Mouse (Mus musculus): Measurements from ENCODE around the gene Msh6. TPM values are rescaled to one million over a fixed set of nuclear protein-coding genes. Genes with fewer than 3 reads are reported as not detected.
A peak's percentile ranks its signal among the peaks of the same experiment; 100 is the strongest.
"Not testable (repeated sequence)": the region's sequence is repeated elsewhere in the genome, so short reads cannot be mapped to it uniquely, and the experiment has no call there.

Gene Msh6
- polyA plus RNA-seq, 1 experiment = 19.8 TPM

- no peak for DNase-seq (ENCODE audit: low read depth)
- TF ChIP-seq POLR2A (IDR thresholded peaks at IDR 0.05; ENCODE audit: borderline replicate concordance, extremely low read depth, insufficient read depth, insufficient read length, poor library complexity, severe bottlenecking) (no peak), CTCF (IDR thresholded peaks at IDR 0.05; ENCODE audit: borderline replicate concordance, extremely low read depth, insufficient read depth, insufficient read length) (no peak)
Observed at GRCm38 (mm10) chr17:87992154-87992553, 17.3 kb downstream of the Msh6 start.

GRCm38 (mm10) chr17:87993338-87993737 is 18.5 kb downstream of the Msh6 start:
- no peak for DNase-seq (ENCODE audit: low read depth)
- TF ChIP-seq CTCF (IDR thresholded peaks at IDR 0.05; ENCODE audit: borderline replicate concordance, extremely low read depth, insufficient read depth, insufficient read length) = no peak
- no peak for TF ChIP-seq POLR2A (IDR thresholded peaks at IDR 0.05; ENCODE audit: borderline replicate concordance, extremely low read depth, insufficient read depth, insufficient read length, poor library complexity, severe bottlenecking)

- no peak for TF ChIP-seq POLR2A (IDR thresholded peaks at IDR 0.05; ENCODE audit: borderline replicate concordance, extremely low read depth, insufficient read depth, insufficient read length, poor library complexity, severe bottlenecking)
- no peak for TF ChIP-seq CTCF (IDR thresholded peaks at IDR 0.05; ENCODE audit: borderline replicate concordance, extremely low read depth, insufficient read depth, insufficient read length)
- no peak for DNase-seq (ENCODE audit: low read depth)
Observed at GRCm38 (mm10) chr17:87997808-87998207, 22.9 kb downstream of the Msh6 start.

- no peak for TF ChIP-seq POLR2A (IDR thresholded peaks at IDR 0.05; ENCODE audit: borderline replicate concordance, extremely low read depth, insufficient read depth, insufficient read length, poor library complexity, severe bottlenecking)
- no peak for TF ChIP-seq CTCF (IDR thresholded peaks at IDR 0.05; ENCODE audit: borderline replicate concordance, extremely low read depth, insufficient read depth, insufficient read length)
- DNase-seq (ENCODE audit: low read depth) = no peak
Observed at GRCm38 (mm10) chr17:88004892-88005291, 30.0 kb downstream of the Msh6 start.

GRCm38 (mm10) chr17:88006956-88007355 is 32.1 kb downstream of the Msh6 start:
- TF ChIP-seq CTCF (IDR thresholded peaks at IDR 0.05; ENCODE audit: borderline replicate concordance, extremely low read depth, insufficient read depth, insufficient read length) = no peak
- TF ChIP-seq POLR2A (IDR thresholded peaks at IDR 0.05; ENCODE audit: borderline replicate concordance, extremely low read depth, insufficient read depth, insufficient read length, poor library complexity, severe bottlenecking) = no peak

GRCm38 (mm10) chr17:88014456-88014855 is 39.6 kb downstream of the Msh6 start:
- TF ChIP-seq CTCF (IDR thresholded peaks at IDR 0.05; ENCODE audit: borderline replicate concordance, extremely low read depth, insufficient read depth, insufficient read length) = no peak
- DNase-seq (ENCODE audit: low read depth) = no peak

More at GRCm38 (mm10) chr17:88006956-88007355, 32.1 kb downstream of the Msh6 start:
- no peak for DNase-seq (ENCODE audit: low read depth)

- DNase-seq (ENCODE audit: low read depth) = not testable (repeated sequence)
Observed at GRCm38 (mm10) chr17:88016027-88016426, 41.2 kb downstream of the Msh6 start.

GRCm38 (mm10) chr17:88023924-88024323 is 49.1 kb downstream of the Msh6 start:
- TF ChIP-seq CTCF (IDR thresholded peaks at IDR 0.05; ENCODE audit: borderline replicate concordance, extremely low read depth, insufficient read depth, insufficient read length) = no peak
- no peak for TF ChIP-seq POLR2A (IDR thresholded peaks at IDR 0.05; ENCODE audit: borderline replicate concordance, extremely low read depth, insufficient read depth, insufficient read length, poor library complexity, severe bottlenecking)

GRCm38 (mm10) chr17:88025227-88025626 is 50.4 kb downstream of the Msh6 start:
- no peak for TF ChIP-seq POLR2A (IDR thresholded peaks at IDR 0.05; ENCODE audit: borderline replicate concordance, extremely low read depth, insufficient read depth, insufficient read length, poor library complexity, severe bottlenecking)
- no peak for TF ChIP-seq CTCF (IDR thresholded peaks at IDR 0.05; ENCODE audit: borderline replicate concordance, extremely low read depth, insufficient read depth, insufficient read length)
- DNase-seq (ENCODE audit: low read depth) = peak; percentile 88

More at GRCm38 (mm10) chr17:88023924-88024323, 49.1 kb downstream of the Msh6 start:
- no peak for DNase-seq (ENCODE audit: low read depth)

- no peak for TF ChIP-seq POLR2A (IDR thresholded peaks at IDR 0.05; ENCODE audit: borderline replicate concordance, extremely low read depth, insufficient read depth, insufficient read length, poor library complexity, severe bottlenecking)
- TF ChIP-seq CTCF (IDR thresholded peaks at IDR 0.05; ENCODE audit: borderline replicate concordance, extremely low read depth, insufficient read depth, insufficient read length) = no peak
- no peak for DNase-seq (ENCODE audit: low read depth)
Observed at GRCm38 (mm10) chr17:88029194-88029970, 54.5 kb downstream of the Msh6 start.

- TF ChIP-seq CTCF (IDR thresholded peaks at IDR 0.05; ENCODE audit: borderline replicate concordance, extremely low read depth, insufficient read depth, insufficient read length) = no peak
- no peak for TF ChIP-seq POLR2A (IDR thresholded peaks at IDR 0.05; ENCODE audit: borderline replicate concordance, extremely low read depth, insufficient read depth, insufficient read length, poor library complexity, severe bottlenecking)
- no peak for DNase-seq (ENCODE audit: low read depth)
Observed at GRCm38 (mm10) chr17:88031755-88032154, 56.9 kb downstream of the Msh6 start.

- TF ChIP-seq POLR2A (IDR thresholded peaks at IDR 0.05; ENCODE audit: borderline replicate concordance, extremely low read depth, insufficient read depth, insufficient read length, poor library complexity, severe bottlenecking) (no peak), CTCF (IDR thresholded peaks at IDR 0.05; ENCODE audit: borderline replicate concordance, extremely low read depth, insufficient read depth, insufficient read length) (no peak)
- DNase-seq (ENCODE audit: low read depth) = no peak
Observed at GRCm38 (mm10) chr17:88034418-88034817, 59.6 kb downstream of the Msh6 start.

Other genes with a start within 250 kb of the Msh6 start
- gene Kcnk12, start 177.1 kb upstream of the Msh6 start, polyA plus RNA-seq (2012; rRNA removed) = 1.4 and 2.1 TPM in 2 replicates
- not detected in 2 replicates for gene Rpl36-ps4, start 54.1 kb upstream of the Msh6 start, polyA plus RNA-seq (2012; rRNA removed)
- 81.0 and 95.2 TPM in 2 replicates for gene Fbxo11, start 90.2 kb downstream of the Msh6 start, polyA plus RNA-seq (2012; rRNA removed)

All from brain, embryonic 14.5 days (tissue).